Mouse (Mus musculus): ENCODE results near the gene Slc2a6.

- TF ChIP-seq EP300 (optimal IDR thresholded peaks at IDR 0.05) = no peak
- TF ChIP-seq CTCF (IDR thresholded peaks at IDR 0.05; ENCODE audit: low read depth) = no peak
These were observed 14.5 kb upstream of the Slc2a6 start for GRCm38 (mm10) chr2:27042131-27042844.
